Mouse (Mus musculus) liver, embryonic 16.5 days (tissue): Measurements from ENCODE around the gene Tmem214. TPM values are rescaled to one million over a fixed set of nuclear protein-coding genes. Genes with fewer than 3 reads are reported as not detected.
"Not testable (repeated sequence)": the region's sequence is repeated elsewhere in the genome, so short reads cannot be mapped to it uniquely, and the experiment has no call there.

Experiments used
- ATAC-seq: fragments of 200-750 bp; cut with Nextera tagmentation; 2 replicates; pipeline ENCODE4 v1.8.0; 2017; ENCODE audit warnings: low read depth, mild to moderate bottlenecking, moderate number of reproducible peaks, moderate library complexity
- H3K27ac ChIP-seq: fragments of 300-500 bp; sonication (generic); 2 replicates; pipeline ENCODE4 v1.5.1; 2014; ENCODE audit warnings: mild to moderate bottlenecking, low read length
- H3K27me3 ChIP-seq: fragments of 300-500 bp; sonication (generic); 2 replicates; pipeline ENCODE4 v1.6.1; 2014; ENCODE audit warnings: low read depth, low read length, mixed read lengths; ENCODE audit not compliant: control insufficient read depth, insufficient read depth
- H3K36me3 ChIP-seq: fragments of 300-500 bp; sonication (generic); 2 replicates; pipeline ENCODE4 v1.6.1; 2014; ENCODE audit warnings: mild to moderate bottlenecking; ENCODE audit not compliant: control insufficient read depth, insufficient read depth
- H3K4me1 ChIP-seq: fragments of 300-500 bp; sonication (generic); 2 replicates; pipeline ENCODE4 v1.6.1; 2014; ENCODE audit warnings: low read depth, low read length, mixed read lengths; ENCODE audit not compliant: control insufficient read depth
- H3K4me2 ChIP-seq: fragments of 300-500 bp; sonication (generic); 2 replicates; pipeline ENCODE4 v1.6.1; 2014; ENCODE audit warnings: low read depth, low read length, mixed read lengths
- H3K4me3 ChIP-seq: fragments of 300-500 bp; sonication (generic); 2 replicates; pipeline ENCODE4 v1.5.1; 2014; ENCODE audit warnings: low read depth, mild to moderate bottlenecking, low read length
- H3K9ac ChIP-seq: fragments of 300-500 bp; sonication (generic); 2 replicates; pipeline ENCODE4 v1.6.1; 2014; ENCODE audit warnings: low read depth, low read length
- H3K9me3 ChIP-seq: fragments of 300-500 bp; sonication (generic); replicated peaks from 2 replicates; pipeline ENCODE4 v1.6.1; 2016; ENCODE audit warnings: low read length; ENCODE audit not compliant: control insufficient read depth
- WGBS: fragments of 180-500 bp; shearing (Covaris S2); extraction: QIAGEN DNeasy Blood & Tissue Kit; methylation state at CpG from one replicate; pipeline ENCODE4 v1.1.7; 2014; ENCODE audit not compliant: insufficient replicate concordance; 5-methylcytosine and 5-hydroxymethylcytosine counted together
- polyA plus RNA-seq: library from polyadenylated mRNA; unstranded; fragments of >200 nt; fragmentation: Nextera tagmentation; extraction: Ambion mirVana; gene quantifications from 2 replicates; pipeline ENCODE4 v1.2.1, GENCODE M21; 2015

The Tmem214 gene
- polyA plus RNA-seq, 1 experiment from 2014 or later, result 40.1 TPM

DNA sequence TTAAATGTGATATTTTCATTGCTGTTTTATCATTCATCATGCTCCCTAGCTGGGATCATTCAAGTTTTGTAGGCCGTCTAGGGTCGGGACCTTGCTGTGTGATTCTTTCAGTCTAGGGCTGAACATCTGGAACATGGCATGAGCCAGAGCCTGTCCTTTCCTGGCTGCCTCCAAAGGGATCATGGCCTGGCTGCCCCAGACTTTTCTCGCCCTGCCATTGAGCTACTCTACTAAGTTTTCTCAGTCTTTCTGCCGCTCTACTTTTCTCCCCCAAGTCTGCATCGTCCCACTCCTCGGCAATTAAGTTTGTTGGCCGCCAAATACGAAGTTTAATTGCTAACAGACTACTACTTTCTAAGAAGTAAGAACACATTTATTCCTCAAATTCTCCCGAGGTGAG is 1.2 kb downstream of the Tmem214 start:
- H3K9me3 ChIP-seq, result no peaks in the 10 kb centered on the region
- no peaks in the 10 kb centered on the region for H3K27me3 ChIP-seq
- WGBS, result 22% methylated on average over 9 of the region's 9 CpGs
- no peak overlapping the region for H3K27ac ChIP-seq
- no peak for ATAC-seq
- H3K9ac ChIP-seq, result peak overlapping the region; percentile 90
- peaks cover 23% of the 10 kb centered on the region for H3K36me3 ChIP-seq
- H3K4me1 ChIP-seq, result peaks cover 12% of the 10 kb centered on the region
- peak overlapping the region; percentile 86 for H3K4me3 ChIP-seq
- H3K4me2 ChIP-seq, result peak overlapping the region; percentile 83

DNA sequence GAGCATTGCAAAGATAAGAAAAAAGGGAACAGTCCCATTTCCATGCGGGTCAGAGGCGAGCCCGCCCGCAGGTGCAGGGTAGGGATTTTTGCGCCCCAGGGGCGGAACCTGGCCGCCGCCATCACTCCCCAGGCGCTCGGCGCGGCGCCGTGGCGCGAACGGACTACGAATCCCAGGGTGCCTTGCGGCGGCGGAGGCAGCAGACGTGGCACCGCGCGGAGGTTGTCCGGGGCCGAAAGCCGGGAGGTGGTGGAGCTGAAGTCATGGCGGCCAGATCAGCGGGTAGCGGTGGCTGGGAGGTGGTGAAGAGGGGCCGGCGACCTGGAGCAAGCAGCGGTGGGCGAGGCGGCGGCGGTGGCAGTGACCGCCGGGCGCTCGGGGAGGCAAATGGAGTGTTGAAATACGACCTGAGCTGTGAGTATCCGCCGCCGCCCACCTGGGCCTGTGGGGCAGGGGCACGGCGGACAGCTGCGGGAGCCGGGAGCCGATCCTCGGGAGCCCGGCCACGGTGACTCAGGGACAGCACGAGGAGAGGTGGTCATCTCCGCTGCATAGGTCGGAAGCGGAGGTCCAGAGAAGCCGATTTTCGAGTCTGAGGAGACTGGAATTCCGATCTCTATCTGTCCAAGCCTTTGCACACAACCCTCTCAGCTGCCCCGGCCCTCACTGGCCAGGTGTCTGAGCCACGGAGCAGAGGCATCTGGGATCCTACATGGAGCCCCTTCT is 1.8 kb downstream of the Tmem214 start:
- H3K36me3 ChIP-seq, result peaks cover 29% of the 10 kb centered on the region
- peaks cover 12% of the 10 kb centered on the region for H3K4me1 ChIP-seq
- no peaks in the 10 kb centered on the region for H3K27me3 ChIP-seq
- WGBS, result under 1% methylated on average over 63 of the region's 63 CpGs
- peak overlapping the region; percentile 25 for H3K27ac ChIP-seq
- H3K4me3 ChIP-seq, result peak overlapping the region; percentile 86
- peak overlapping the region; percentile 90 for H3K9ac ChIP-seq
- peak overlapping the region; percentile 83 for H3K4me2 ChIP-seq
- no peaks in the 10 kb centered on the region for H3K9me3 ChIP-seq
- ATAC-seq, result peak; percentile 97

DNA sequence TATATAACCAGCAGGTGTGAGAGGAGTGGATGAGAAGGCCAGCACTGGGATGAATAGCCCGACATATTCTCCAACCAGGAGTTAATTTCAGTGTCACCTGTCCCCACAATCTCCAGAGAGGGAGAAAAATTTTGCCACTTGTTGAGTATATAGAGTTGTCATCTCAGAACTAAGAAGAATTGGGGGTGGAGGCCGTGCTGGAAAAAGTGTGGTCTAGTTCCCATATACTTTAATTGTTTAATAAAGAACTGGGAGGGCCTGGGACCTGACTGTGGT is 2.3 kb downstream of the Tmem214 start:
- WGBS, result 14% methylated on average over 2 of the region's 2 CpGs
- no peak for ATAC-seq
- no peaks in the 10 kb centered on the region for H3K27me3 ChIP-seq
- peak overlapping the region; percentile 25 for H3K27ac ChIP-seq
- peak overlapping the region; percentile 86 for H3K4me3 ChIP-seq
- H3K4me1 ChIP-seq, result peaks cover 12% of the 10 kb centered on the region
- H3K4me2 ChIP-seq, result peak overlapping the region; percentile 83
- H3K9ac ChIP-seq, result peak overlapping the region; percentile 90
- peaks cover 34% of the 10 kb centered on the region for H3K36me3 ChIP-seq
- H3K9me3 ChIP-seq, result no peaks in the 10 kb centered on the region

DNA sequence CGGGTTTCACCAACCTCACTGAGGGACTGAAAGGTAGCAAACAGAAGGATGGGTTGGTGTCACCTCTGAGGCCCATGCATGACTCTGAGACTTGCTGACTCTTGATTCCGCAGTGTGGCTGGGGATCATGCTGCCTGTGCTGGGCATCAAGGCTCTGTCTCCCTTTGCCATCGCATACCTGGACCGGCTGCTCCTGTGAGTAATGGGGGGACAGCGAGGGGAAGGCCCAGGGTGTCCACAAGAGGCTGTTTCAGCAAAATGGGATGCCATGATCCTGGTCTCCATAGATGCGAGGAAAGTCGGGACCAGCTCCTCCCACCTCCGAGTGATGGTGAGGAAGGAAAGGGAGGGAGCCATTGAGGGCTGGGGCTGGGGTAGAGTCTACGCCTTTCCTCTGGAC is 4.8 kb downstream of the Tmem214 start:
- no peaks in the 10 kb centered on the region for H3K9me3 ChIP-seq
- WGBS, result 83% methylated on average over 9 of the region's 9 CpGs
- H3K4me1 ChIP-seq, result peaks cover 12% of the 10 kb centered on the region
- H3K9ac ChIP-seq, result no peak overlapping the region
- H3K36me3 ChIP-seq, result peaks cover 55% of the 10 kb centered on the region
- no peak overlapping the region for H3K4me3 ChIP-seq
- H3K27me3 ChIP-seq, result no peaks in the 10 kb centered on the region
- no peak overlapping the region for H3K4me2 ChIP-seq
- ATAC-seq, result no peak
- no peak overlapping the region for H3K27ac ChIP-seq

DNA sequence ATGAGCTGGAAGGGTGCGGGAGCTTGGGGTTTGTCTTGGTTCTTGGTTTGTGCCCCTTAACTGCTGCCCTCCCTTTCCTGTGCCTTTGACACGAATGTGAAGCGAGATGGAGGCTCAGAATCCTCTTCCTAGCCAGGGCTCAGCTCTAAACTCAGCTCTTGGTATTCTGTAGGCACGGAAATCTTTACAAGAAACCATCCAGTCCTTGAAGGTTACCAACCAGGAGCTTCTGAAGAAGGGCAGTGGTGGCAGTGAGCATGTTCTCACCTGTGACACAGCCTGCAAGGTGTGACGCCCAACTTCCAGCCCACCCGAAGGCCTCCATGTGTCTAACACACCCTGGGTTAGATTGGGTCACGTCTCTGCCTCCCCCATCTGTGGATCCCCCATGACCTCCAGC is 6.6 kb downstream of the Tmem214 start:
- peaks cover 59% of the 10 kb centered on the region for H3K36me3 ChIP-seq
- no peaks in the 10 kb centered on the region for H3K9me3 ChIP-seq
- no peak overlapping the region for H3K4me2 ChIP-seq
- no peaks in the 10 kb centered on the region for H3K27me3 ChIP-seq
- no peak for ATAC-seq
- H3K9ac ChIP-seq, result no peak overlapping the region
- H3K27ac ChIP-seq, result no peak overlapping the region
- 79% methylated on average over 7 of the region's 7 CpGs for WGBS
- H3K4me3 ChIP-seq, result no peak overlapping the region
- H3K4me1 ChIP-seq, result peaks cover 8% of the 10 kb centered on the region

DNA sequence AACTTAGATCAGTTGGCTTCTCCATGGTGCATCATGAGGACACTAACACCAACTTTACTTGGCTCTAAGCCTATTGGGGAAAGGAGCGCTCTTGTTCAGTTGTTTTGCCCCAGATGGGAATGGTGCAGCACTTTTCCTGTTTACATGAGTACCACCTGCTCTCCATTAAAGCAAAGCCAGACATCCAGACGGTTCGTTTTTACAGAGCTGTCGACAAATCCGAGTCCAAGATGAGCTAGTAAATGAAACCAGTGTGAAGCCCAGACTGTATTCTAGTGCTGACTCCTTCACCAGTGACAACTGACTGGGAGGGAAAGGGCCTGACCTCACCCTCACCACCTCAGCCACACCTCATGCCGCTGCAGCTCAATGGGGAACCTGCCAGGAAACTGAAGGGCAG is 10.8 kb downstream of the Tmem214 start:
- H3K4me3 ChIP-seq, result no peak overlapping the region
- H3K9me3 ChIP-seq, result no peaks in the 10 kb centered on the region
- no peaks in the 10 kb centered on the region for H3K27me3 ChIP-seq
- no peak overlapping the region for H3K27ac ChIP-seq
- no peaks in the 10 kb centered on the region for H3K4me1 ChIP-seq
- no peak overlapping the region for H3K9ac ChIP-seq
- 50% methylated on average over 6 of the region's 6 CpGs for WGBS
- H3K36me3 ChIP-seq, result peaks cover 39% of the 10 kb centered on the region
- ATAC-seq, result no peak
- no peak overlapping the region for H3K4me2 ChIP-seq

DNA sequence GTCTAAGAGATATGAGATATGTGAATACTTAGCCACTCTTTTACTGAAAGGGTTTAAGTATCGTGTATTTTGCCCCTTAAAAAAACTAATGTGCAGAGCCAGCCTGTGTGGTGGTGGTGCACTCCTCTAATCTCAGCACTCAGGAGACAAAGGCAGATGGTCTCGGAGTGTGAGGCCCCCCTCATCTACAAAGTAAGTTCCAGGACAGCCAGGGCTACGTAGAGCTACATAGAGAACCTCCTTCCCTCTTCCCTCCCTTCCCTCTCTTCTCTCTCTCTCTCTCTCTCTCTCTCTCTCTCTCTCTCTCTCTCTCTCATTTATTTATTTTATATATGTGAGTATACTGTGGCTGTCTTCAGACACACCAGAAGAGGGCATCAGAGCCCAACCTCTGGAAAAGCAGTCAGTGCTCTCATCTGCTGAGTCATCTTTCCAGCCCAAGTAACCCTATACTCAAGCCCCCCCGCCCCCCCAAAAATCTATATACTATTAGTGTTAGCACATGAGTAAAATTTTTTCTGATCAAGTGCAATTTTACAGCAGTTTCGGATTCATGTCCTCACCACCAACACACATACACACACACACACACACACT is 11.6 kb downstream of the Tmem214 start:
- Histone ChIP-seq H3K4me3 (no peak overlapping the region), H3K27ac (no peak overlapping the region; the same call in 1 of the 2 replicates), H3K9me3 (no peaks in the 10 kb centered on the region), H3K36me3 (peaks cover 31% of the 10 kb centered on the region), H3K4me2 (no peak overlapping the region), H3K9ac (no peak overlapping the region), H3K27me3 (no peaks in the 10 kb centered on the region), H3K4me1 (no peaks in the 10 kb centered on the region)
- 59% methylated on average over 5 of the region's 5 CpGs for WGBS
- no peak for ATAC-seq

DNA sequence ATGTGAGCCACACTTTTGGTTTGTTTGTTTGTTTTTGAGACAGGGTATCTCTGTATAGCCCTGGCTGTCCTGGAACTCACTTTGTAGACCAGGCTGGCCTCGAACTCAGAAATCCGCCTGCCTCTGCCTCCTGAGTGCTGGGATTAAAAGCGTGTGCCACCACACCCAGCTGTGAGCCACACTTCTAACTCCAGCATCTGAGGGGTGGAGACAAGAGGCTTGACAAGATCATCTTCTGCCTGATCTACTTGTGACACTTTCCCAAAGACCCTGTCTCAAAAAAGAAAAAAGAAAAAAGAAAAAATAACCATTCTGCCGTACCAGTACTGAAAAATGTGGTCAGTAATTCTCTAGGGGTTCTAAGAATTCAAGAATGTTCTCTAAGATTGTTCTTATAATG is 14.0 kb downstream of the Tmem214 start:
- H3K27ac ChIP-seq, H3K9ac ChIP-seq, H3K4me3 ChIP-seq, H3K36me3 ChIP-seq, H3K4me2 ChIP-seq, H3K9me3 ChIP-seq, H3K27me3 ChIP-seq, ATAC-seq, H3K4me1 ChIP-seq: not testable (repeated sequence)
- 65% methylated on average over 4 of the region's 4 CpGs for WGBS

DNA sequence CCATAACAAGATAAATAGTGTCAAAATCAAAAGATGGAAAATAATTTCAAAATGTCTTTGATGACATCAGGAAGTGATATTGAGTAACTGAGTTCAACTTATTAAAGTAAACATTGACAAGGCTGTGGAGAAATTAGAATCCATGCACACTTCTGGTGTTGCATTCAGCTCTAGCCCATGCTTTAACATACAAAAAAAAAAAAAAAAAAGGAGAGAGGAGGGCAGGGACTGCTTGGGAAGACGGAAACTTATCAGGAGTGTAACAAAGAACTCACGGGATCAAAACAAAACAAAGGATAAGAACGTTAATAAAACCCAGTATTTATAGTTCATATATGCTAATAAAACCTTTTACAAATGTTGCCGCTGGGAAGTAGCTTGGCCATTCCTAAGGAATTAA is 18.4 kb downstream of the Tmem214 start:
- Histone ChIP-seq H3K4me1 (peaks cover 24% of the 10 kb centered on the region), H3K36me3 (no peaks in the 10 kb centered on the region), H3K27me3 (no peaks in the 10 kb centered on the region), H3K4me3 (no peak overlapping the region), H3K4me2 (peak overlapping the region; percentile 92; the same call in 1 of the 2 replicates), H3K9me3 (no peaks in the 10 kb centered on the region), H3K27ac (no peak overlapping the region), H3K9ac (no peak overlapping the region)
- ATAC-seq, result no peak
- WGBS, result 64% methylated on average over 4 of the region's 4 CpGs
